Mouse (Mus musculus) ovary, postnatal 36 days (tissue): ENCODE data around the gene Rag2.
A peak's percentile ranks its signal among the peaks of the same experiment; 100 is the strongest.

Source experiments
- DNase-seq: peaks from one replicate; pipeline ENCODE4 v3.0.0; 2022; ENCODE audit warnings: low spot score, mixed read lengths

Rag2 gene

DNA sequence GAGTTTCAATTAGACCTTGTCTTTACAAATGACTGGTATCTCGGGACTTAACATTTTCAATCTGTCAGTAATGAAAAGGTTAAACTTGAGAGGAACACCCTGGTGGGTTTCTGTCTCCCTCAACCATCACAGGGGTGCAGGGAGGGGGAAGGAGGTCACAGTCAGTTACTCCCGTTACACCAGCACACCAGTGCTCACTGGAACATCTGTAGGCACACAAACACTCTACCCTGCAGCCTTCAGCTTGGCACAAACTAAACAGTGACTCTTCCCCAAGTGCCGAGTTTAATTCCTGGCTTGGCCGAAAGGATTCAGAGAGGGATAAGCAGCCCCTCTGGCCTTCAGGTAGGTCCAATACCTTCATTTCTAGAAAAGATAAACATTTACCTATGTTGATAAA lies at the start of gene Rag2:
Gene Rag2, plus strand, starts transcription at position 193 of the 400 bp plus-strand sequence.
- no peak for DNase-seq

DNA sequence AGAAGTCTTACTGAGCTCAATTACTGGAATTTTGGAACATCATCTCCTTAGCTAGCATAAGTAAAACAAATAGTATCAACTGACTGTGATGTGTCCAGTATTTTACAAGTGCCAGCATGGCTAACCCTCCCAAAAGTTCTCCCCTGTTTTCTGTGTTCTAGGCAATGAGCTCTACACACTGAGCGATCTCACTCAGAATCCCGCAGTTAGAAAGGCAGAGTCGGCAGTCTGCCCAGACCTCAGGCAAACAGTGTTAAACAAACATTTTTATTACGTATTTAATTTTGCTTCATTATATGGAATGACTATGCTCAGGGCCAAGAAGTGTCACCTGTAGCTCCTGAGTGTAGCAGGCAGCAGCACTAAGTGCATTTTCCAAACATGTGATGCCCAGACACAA lies 47.3 kb upstream of the Rag2 start:
- DNase-seq = no peak

DNA sequence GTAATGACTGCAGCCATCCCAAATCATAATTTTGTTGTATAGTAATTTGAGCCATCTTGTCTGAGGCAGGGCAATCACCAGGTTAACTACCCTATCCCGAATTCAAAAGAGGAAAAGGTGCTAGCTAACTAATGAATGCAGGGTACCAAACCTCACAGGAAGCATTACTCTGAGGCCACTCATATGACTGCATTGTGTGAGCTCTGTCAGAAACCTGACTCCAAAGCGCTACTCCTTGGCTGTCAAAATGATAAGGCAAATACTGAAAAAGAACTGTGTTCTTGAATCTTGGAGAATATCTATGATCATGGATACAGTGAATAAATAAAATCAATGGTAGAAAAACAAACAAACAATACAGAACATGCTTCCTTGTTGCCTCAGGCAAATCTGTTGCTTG lies 44.5 kb upstream of the Rag2 start:
- DNase-seq = no peak

GRCm38 (mm10) chr2:101580428-101580827 lies 44.1 kb upstream of the Rag2 start:
- DNase-seq = no peak

- DNase-seq = no peak
Measured at GRCm38 (mm10) chr2:101580977-101581376, 43.5 kb upstream of the Rag2 start.

DNA sequence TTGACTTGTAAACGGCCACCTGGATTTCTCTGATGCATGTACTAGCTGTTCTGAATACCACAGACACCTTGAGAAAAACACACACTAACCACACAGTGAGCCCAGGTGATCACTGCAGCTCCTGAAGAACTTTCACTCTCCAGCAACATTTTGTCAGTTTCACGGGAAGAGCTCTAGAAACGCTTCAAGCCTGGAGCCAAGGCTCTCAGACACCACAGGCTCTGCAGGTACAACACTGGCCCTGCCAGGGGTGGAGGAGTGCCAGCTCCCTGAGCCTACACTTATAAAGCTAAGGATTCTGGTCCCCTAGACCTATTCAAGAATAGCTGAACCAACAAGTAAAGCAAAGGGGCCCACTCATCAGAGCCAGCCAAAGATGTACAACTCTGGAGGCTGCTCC lies 43.1 kb upstream of the Rag2 start:
- no peak for DNase-seq

- DNase-seq = no peak
Measured at GRCm38 (mm10) chr2:101591356-101591755, 33.2 kb upstream of the Rag2 start.

DNA sequence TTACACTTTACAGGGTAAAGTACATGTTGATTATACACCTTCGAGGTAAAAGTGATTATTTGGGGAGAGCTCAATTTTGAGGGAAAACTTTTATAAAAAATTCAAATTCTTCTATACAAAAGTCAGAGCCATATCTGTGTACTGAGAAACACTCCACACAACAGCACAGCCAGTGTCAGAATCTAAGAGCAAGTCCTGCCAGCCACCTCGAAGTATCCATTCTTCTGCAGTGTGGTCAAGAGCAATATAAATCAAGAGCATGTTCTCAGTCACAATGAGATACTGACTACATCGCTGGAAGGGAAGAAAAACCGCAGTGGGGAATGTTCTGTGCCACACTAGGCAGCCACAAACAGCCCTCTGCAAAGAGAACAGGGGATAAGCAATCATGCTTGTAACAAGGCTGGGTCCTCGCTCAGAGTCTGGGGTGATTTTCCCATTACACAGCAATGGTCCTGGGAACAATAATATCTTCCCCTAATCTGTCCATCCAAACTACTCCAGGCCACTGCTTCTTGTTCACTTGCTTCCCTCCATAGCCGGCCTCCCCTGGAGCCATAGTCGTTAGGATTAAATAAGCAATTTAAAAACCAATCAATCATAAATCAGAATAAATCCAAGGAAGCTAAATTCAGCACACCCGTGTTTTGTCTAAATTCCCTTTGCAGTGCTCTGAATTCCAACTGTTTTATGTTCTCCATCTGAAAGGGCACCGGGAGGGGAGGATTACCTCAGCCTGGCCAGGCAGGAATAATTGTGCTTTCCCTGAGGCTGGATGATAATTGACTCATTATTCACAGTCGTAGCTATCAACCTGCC lies 32.3 kb upstream of the Rag2 start:
- DNase-seq = no peak

- DNase-seq = no peak
Measured at GRCm38 (mm10) chr2:101592886-101593285, 31.6 kb upstream of the Rag2 start.

- DNase-seq = no peak
Measured at GRCm38 (mm10) chr2:101594681-101595080, 29.8 kb upstream of the Rag2 start.

GRCm38 (mm10) chr2:101597186-101597585 lies 27.3 kb upstream of the Rag2 start:
- no peak for DNase-seq

DNA sequence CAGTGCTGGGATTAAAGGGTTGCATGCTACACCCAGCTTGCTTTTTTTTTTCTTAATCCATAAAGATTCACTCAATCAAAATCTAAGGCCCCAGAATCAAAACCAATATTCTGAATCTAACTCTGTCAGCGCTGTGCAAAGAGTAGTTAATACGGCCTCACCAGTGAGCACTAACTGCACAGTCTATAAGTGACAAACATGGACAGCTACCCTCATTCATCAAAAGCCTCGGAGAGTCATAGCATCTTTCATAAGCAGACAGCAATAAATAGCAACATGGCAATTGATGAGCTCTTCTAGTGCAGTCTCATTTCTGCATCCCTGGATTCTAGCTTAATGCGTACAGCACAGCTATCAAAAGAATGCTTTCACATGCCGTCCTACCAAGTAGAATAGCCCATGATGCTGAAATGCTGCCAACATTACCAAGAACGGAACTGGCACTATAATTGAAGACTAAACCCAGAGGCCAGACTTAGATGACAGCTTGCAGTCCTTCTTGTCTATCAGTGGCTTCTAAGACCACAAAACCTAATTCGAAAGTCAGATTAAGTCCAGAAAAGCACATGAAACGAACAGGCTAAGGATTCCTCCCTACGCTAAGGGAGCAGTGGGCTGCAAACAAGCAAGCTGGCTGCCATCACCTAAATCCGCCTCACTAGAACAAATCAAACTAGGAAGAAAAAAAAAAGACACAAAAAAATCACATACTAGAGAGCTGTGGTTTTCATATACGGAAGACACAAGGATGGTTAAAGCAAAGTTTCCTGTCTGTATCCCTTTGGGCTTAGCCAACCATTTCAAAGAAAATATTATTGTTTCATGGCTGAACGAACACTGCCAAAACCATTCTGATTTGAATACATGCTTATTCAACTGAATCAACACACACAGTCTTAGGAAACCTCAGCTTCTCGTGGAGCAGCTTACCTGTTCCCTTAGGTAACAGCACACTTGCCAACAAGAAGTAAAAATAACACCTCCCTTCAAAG lies 26.0 kb upstream of the Rag2 start:
- DNase-seq = no peak

DNA sequence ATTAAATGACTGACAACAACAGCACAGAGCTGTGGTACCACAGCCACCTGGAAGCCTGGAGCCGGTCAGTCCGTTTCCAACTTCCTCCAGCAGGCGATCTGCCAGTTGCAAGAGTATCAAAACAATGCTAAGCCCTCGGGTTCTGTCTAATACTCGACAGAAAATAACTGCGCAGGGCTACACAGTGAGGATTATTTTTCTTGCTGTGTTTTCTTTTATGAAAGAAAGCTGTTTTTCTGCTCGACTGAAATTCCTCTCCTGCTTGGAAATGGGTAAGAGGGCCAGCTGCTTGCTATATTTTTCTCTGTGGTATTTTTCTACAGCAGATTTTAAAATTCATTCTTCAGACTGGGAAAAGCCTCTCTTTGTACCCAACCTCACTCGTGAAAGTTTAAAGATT lies 23.8 kb upstream of the Rag2 start:
- DNase-seq = peak; percentile 49

GRCm38 (mm10) chr2:101603099-101603498 lies 21.4 kb upstream of the Rag2 start:
- no peak for DNase-seq

DNA sequence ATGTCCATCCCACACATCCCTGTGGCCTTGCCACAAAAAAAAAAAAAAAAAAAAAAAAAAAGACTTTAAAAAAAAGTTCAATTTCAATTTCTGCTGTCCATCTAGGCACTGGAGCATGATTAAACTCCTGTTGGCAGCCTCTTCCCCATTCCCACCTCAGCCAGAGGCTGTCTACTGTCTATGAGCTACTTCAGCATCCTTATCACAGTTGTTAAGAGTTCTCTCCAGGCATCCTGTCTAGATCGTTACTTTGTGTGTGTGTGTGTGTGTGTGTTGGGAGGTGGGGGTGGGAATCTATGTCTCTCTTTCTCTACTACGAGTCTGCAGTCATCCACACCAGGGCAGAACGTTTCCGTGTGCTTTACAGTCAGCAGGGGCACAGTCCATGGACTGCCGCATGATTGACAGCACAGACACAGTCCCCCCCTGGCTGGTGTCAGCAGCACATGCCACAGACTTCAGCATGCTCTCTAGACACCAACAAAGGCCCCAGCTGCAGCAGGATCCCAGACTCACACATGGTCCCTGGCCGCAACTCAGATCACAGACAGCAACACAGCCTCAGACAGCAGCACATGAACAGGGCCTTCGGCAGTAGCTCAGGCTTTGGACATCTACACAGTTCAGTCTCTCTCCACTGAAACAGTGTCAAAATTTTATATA lies 16.2 kb upstream of the Rag2 start:
- DNase-seq = no peak

- no peak for DNase-seq
Measured at GRCm38 (mm10) chr2:101610861-101611260, 13.7 kb upstream of the Rag2 start.

- DNase-seq = no peak
Measured at GRCm38 (mm10) chr2:101615464-101616305, 8.8 kb upstream of the Rag2 start.

DNA sequence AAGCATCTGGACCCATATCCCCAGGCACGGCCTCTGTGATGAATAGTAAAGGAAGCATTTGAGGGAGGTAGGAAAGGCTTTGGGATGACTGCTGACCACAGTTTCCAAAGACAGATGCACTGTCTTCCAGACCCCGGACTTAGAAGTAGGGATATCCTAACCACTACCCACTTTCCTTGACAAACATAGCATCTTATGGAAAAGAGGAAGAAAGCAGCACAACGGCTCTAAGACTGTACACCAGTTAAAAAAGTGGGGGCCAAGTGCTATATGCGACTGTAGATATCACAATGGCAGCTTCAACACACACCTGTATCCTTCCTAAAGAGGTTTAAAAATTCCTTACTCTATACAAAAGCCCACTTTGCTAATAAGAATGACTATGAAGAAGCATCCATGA lies 6.1 kb upstream of the Rag2 start:
- no peak for DNase-seq

DNA sequence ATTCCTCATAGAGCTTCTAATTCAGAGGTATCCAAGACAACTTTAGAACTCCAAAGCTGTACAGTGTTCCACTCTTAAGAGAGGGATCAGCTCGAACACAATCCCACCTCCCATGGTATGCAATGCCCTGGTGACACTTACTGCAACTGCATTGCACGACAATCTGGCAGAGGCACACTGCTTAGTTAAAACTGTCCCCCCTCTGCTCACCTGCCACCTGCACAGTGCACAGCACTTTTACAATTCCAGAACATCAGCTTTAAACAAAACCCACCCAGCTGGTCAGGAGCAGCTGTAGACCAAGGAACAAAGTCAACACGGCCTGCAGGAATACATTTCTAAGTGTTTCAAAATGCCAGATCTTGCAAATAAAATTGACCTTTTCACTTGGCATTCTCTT lies 3.6 kb upstream of the Rag2 start:
- DNase-seq = no peak

GRCm38 (mm10) chr2:101621611-101622010 lies 2.9 kb upstream of the Rag2 start:
- no peak for DNase-seq

DNA sequence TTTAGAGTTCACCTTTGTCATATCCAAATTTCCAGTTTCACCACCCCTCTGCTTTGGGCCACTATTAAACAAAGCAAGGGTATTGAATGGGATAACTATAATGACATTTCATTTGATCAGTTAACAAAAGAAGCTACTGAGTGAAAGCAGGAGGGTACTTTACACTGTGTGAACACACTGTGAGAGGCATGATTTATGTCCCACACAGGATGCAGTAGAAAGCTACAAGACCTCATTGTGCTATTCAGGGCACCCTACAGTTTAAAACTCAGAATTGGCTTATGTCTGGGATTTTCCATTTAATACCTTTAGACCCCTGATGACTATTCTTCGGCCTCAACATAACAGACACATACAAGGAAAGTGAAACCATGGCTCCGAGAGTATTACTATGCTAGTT lies 1.5 kb upstream of the Rag2 start:
- no peak for DNase-seq

DNA sequence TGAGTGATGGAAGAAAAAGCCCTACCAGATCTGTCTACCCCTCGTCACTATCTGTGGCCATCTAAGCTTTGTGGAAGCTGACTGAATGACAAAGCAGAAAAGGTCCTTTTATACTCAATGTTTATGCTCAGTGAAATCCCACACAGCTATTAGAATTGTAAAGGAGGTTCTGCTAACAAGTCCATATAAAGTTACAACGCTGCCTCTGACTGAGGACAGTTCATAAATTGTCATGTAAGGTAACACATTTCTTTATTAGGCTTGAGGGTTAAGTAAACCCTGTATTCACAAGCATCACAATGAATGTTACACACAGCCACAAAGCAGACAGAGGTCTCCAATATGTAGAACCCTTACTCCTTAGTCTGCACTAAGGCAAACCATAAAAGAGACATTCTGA lies 507 bp upstream of the Rag2 start:
- DNase-seq = no peak
